Mouse (Mus musculus) neural tube, embryonic 13.5 days (tissue): Measurements from ENCODE around the gene Hcfc1. TPM values are rescaled to one million over a fixed set of nuclear protein-coding genes. Genes with fewer than 3 reads are reported as not detected.

Source experiments
- ATAC-seq: fragments of 200-750 bp; cut with Nextera tagmentation; 2 replicates; pipeline ENCODE4 v1.8.0; 2017; ENCODE audit warnings: low read depth, mild to moderate bottlenecking, moderate TSS enrichment, moderate library complexity
- H3K27ac ChIP-seq: fragments of 300-500 bp; sonication (generic); replicated peaks from 2 replicates; pipeline ENCODE4 v1.5.1; 2015; ENCODE audit warnings: moderate library complexity, mild to moderate bottlenecking, inconsistent platforms
- H3K27me3 ChIP-seq: fragments of 300-500 bp; sonication (generic); 2 replicates; pipeline ENCODE4 v1.6.1; 2015; ENCODE audit warnings: mild to moderate bottlenecking, inconsistent platforms
- H3K36me3 ChIP-seq: fragments of 300-500 bp; sonication (generic); 2 replicates; pipeline ENCODE4 v1.6.1; 2015; ENCODE audit warnings: mild to moderate bottlenecking, inconsistent platforms
- H3K4me1 ChIP-seq: fragments of 300-500 bp; sonication (generic); replicated peaks from 2 replicates; pipeline ENCODE4 v1.6.1; 2015; ENCODE audit warnings: inconsistent platforms
- H3K4me2 ChIP-seq: fragments of 300-500 bp; sonication (generic); 2 replicates; pipeline ENCODE4 v1.6.1; 2015; ENCODE audit warnings: inconsistent platforms, mild to moderate bottlenecking, moderate library complexity
- H3K4me3 ChIP-seq: fragments of 300-500 bp; sonication (generic); 2 replicates; pipeline ENCODE4 v1.5.1; 2015; ENCODE audit warnings: mild to moderate bottlenecking, inconsistent platforms
- H3K9ac ChIP-seq: fragments of 300-500 bp; sonication (generic); 2 replicates; pipeline ENCODE4 v1.6.1; 2015; ENCODE audit warnings: moderate library complexity, mild to moderate bottlenecking, inconsistent platforms
- H3K9me3 ChIP-seq: fragments of 300-500 bp; sonication (generic); 2 replicates; pipeline ENCODE4 v1.6.1; 2016; ENCODE audit warnings: inconsistent platforms
- WGBS: fragments of 180-500 bp; shearing (Covaris S2); methylation state at CpG from one replicate; pipeline ENCODE4 v1.1.7; 2015; 5-methylcytosine and 5-hydroxymethylcytosine counted together
- polyA plus RNA-seq: library from polyadenylated mRNA; unstranded; fragments of >200 nt; fragmentation: Nextera tagmentation; extraction: Ambion mirVana; gene quantifications from 2 replicates; pipeline ENCODE4 v1.2.1, GENCODE M21; 2015

Hcfc1 gene
- polyA plus RNA-seq, 1 experiment from 2014 or later = 48.9 TPM

DNA sequence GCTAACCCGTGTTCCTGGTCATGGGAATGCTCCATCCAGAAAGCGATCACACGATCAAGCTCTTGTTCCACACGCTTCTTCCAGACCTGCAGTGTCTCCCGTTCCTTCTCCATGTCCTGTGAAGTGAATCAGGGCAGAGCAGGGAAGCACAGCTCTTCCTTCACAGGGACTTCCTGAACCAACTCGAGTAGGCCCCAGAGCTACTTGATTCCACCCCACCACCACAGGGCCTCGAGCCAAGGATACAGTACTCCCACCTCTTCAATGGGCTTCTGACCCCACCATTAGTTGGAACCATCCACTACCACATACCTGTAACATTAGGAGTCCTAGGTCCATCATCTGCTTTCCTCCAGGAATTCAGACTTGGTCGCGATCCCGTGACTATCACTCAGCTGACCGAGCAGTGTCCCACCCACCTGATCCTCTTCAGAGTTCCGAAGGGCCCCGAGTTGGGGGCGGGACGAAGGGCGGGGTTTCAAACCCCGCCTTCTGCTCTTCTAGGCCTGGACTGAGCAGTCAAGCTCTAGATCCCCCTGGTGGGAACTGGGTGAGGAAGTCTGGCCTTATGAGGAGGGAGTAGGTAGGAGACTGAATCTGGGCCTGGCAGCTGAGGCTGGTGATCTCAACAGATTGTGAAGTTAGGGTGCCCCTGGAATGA, 35.6 kb downstream of the Hcfc1 start, which contains the start of gene Renbp:
Gene Renbp (minus strand): TSS at position 449 of the 661 bp plus-strand sequence.
- 0 out of 2 replicates have a peak, but pooled peaks have one; percentile 47 for ATAC-seq
- Histone ChIP-seq H3K9me3 (no peaks in the 10 kb centered on the region), H3K36me3 (no peaks in the 10 kb centered on the region), H3K27ac (no peak within 1 kb of the TSS), H3K9ac (no peak within 1 kb of the TSS), H3K4me2 (0 out of 2 replicates have a peak within 1 kb of the TSS, but pooled peaks have one; percentile 16), H3K4me1 (no peaks in the 10 kb centered on the region), H3K27me3 (no peaks in the 10 kb centered on the region), H3K4me3 (peak within 1 kb of the TSS; percentile 13)
- WGBS = 43% methylated on average over 17 of the region's 17 CpGs

DNA sequence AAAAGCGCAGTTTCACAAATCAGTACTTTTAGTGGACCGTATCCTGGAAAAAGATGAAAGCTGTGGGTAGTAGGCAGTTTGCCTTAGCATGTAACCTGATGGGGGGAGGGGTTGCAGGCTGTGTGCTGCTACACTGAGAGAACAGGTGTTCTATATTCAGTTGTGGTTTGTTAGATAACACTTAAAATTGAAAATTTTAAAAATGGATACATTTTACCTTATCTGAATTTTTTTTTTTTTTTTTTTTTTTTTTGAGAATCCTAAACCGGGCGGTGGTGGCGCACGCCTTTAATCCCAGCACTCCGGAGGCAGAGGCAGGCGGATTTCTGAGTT, 43.6 kb downstream of the Hcfc1 start:
- H3K9ac ChIP-seq = peak overlapping the region; percentile 70
- peaks cover 8% of the 10 kb centered on the region for H3K4me1 ChIP-seq
- peaks cover 3% of the 10 kb centered on the region; the same call in 1 of the 2 replicates for H3K36me3 ChIP-seq
- ATAC-seq = peak; percentile 9; the same call in 1 of the 2 replicates
- 79% methylated on average over 8 of the region's 8 CpGs for WGBS
- H3K27ac ChIP-seq = peak overlapping the region; percentile 83
- H3K4me2 ChIP-seq = peak overlapping the region; percentile 74
- no peaks in the 10 kb centered on the region for H3K27me3 ChIP-seq
- no peaks in the 10 kb centered on the region for H3K9me3 ChIP-seq
- peak overlapping the region; percentile 56 for H3K4me3 ChIP-seq

DNA sequence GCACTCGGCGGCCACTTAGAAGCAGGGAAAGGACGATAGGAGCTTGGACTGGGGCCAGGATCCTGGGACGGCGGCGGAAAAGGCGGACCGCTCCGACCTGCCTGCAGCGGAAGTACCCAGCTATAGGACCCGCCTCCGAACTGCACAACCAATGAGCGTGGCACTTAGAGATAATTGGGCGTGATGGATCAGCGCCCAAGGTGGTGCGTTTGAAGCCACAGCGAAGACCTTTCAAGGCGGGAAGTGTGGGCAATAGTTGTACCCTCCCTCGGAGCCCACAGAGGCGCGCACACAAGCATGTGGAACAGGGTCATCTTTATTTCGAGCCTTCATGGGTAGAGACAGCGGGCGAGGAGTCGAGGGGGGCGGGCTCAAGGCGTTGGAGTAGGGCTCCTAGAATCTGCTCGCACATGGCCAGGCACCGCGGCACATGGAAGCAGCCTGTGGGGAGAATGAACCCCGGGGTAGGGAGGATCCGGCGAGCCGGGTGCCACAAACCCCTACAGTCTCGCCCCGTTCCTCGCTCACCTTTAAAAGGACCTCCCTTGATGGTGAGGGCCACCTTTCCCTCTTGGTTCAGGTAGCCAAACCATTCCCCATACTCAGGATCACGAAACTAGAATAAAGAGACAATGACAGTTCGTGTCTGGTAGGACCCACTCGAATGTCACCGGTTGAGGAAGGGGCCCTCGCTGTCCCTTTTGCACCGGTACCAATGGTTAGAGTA, 44.2 kb downstream of the Hcfc1 start, which contains the start of the genes Arhgap4 and Naa10:
Gene Arhgap4 (minus strand): TSS at position 48 of the 727 bp plus-strand sequence.
Gene Naa10 (minus strand): TSS at position 122 of the 727 bp plus-strand sequence.
- ATAC-seq = peak; percentile 99
- 18% methylated on average over 43 of the region's 43 CpGs for WGBS
- Histone ChIP-seq H3K4me1 (peaks cover 8% of the 10 kb centered on the region), H3K9ac (peak within 1 kb of the TSS; percentile 76), H3K36me3 (peaks cover 8% of the 10 kb centered on the region; the same call in 1 of the 2 replicates), H3K27me3 (no peaks in the 10 kb centered on the region), H3K4me3 (peak within 1 kb of the TSS; percentile 56), H3K9me3 (no peaks in the 10 kb centered on the region), H3K27ac (peak within 1 kb of the TSS; percentile 83), H3K4me2 (peak within 1 kb of the TSS; percentile 74)

DNA sequence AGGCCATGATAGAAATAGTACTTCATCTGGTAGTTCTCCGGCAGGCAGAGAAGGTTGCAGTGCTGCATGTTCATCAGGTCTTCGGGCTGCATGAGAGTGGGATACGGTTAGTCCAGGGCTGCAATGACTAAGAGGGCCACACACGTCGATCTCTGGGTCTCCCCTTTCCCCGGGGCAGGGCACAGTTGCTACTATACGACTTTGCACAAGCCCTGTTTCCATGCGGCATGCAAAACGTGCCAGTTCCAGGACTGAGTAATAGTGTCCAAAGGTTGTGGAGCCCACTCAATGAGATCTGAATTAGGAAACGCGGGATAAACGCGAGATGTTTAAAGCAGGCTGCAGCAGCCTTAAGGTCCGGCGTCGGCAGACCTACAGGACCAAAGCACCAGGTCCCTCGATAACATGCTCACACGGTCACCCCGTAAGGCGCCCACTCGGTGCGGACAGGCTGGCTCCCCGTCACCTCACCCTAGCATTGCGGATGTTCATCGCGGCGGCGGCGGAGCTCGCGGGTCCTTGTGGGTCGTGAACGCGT, 44.8 kb downstream of the Hcfc1 start:
- WGBS = 16% methylated on average over 34 of the region's 34 CpGs
- ATAC-seq = peak; percentile 26

DNA sequence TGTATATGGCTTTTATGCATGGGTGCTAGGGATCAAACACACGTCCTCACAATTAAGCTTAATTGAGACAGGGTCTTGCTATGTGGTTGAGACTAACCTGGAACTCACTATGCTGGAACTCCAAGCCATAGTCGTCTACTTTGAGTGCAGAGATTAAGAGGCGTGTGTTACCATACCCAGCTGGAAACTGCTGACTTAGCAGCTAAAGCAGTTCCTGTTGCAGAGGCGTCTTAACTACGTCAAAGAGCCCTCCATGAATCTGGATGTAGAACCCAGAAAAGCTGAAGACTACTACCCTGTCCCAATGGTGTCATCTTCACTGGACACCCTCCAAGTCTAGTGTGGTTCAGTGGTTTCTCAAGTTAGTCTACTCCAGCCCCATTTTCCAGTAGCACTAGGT, 47.5 kb downstream of the Hcfc1 start:
- 82% methylated on average over 5 of the region's 5 CpGs for WGBS
- H3K9me3 ChIP-seq = no peaks in the 10 kb centered on the region
- no peaks in the 10 kb centered on the region for H3K27me3 ChIP-seq
- ATAC-seq = no peak
- H3K27ac ChIP-seq = no peak overlapping the region
- H3K9ac ChIP-seq = no peak overlapping the region
- H3K4me1 ChIP-seq = peaks cover 14% of the 10 kb centered on the region
- no peak overlapping the region for H3K4me2 ChIP-seq
- H3K36me3 ChIP-seq = peaks cover 9% of the 10 kb centered on the region; the same call in 1 of the 2 replicates
- no peak overlapping the region for H3K4me3 ChIP-seq

More for the DNA sequence above, 44.8 kb downstream of the Hcfc1 start:
- Histone ChIP-seq H3K27ac (peak overlapping the region; percentile 83), H3K9me3 (no peaks in the 10 kb centered on the region), H3K27me3 (no peaks in the 10 kb centered on the region), H3K4me3 (peak overlapping the region; percentile 56), H3K36me3 (peaks cover 9% of the 10 kb centered on the region; the same call in 1 of the 2 replicates), H3K9ac (peak overlapping the region; percentile 76), H3K4me2 (peak overlapping the region; percentile 74), H3K4me1 (peaks cover 8% of the 10 kb centered on the region)

DNA sequence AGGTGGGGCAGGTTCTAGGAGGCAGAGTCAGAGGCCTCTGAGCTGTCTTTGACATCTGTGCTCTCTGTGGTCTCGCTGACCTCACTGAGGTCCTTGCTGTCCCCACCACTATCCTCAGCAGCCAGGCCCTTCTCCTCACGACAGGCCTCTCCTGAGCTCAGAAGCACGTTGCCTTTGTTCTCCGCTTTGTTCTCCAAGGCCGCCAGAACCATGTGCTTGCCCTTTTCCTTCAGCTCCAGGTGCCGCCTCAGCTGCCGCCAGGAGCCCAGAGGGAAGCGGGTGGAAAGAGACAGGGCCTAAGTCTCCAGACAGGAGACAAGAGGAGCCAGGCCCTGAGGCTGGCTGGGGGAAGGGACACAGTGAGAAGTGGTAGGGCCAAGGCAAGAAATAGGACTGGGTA, 49.2 kb downstream of the Hcfc1 start:
- H3K36me3 ChIP-seq = peaks cover 9% of the 10 kb centered on the region; the same call in 1 of the 2 replicates
- H3K4me2 ChIP-seq = no peak overlapping the region
- H3K4me1 ChIP-seq = peaks cover 14% of the 10 kb centered on the region
- no peak overlapping the region for H3K27ac ChIP-seq
- no peak overlapping the region for H3K9ac ChIP-seq
- no peaks in the 10 kb centered on the region for H3K9me3 ChIP-seq
- ATAC-seq = no peak
- no peaks in the 10 kb centered on the region for H3K27me3 ChIP-seq
- WGBS = 83% methylated on average over 8 of the region's 8 CpGs
- no peak overlapping the region for H3K4me3 ChIP-seq

DNA sequence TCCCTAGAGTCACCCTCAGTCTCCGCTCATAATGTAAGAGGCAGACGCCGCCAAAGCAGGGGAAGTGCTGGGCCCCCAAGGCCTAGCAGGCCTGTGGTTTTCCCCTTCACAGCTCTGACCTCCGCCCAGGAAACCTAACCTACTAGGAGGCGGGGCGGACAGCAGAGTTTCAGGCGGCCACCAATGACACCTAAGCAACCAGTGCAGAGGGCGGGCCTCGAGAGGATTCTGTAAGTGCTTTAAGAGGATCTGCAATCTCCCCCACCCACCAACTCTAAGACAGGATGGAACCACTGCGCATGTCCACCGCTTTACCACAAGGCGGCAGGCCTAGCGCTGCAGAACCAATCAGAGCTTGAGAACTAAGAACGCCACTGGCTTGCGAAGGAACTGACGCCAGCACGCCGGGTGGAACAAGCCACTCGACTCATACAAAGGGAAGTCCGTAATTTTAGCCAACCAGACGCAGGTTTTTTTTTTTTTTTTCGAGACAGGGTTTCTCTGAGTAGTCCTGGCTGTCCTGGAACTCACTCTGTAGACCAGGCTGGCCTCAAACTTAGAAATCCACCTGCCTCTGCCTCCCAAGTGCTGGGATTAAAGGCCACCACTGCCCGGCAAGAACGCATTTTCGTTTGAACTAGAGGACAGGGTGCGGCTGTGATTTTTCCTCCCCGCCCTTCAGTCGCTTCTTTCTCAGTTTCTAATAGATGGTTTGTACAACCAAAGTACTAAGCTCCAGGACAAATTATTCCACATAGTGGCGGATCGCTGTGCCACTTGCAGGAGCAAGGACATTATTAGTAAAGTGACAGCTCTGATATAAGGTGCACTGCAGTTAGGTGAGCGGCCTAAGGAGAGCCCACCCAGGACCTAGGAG, 51.1 kb downstream of the Hcfc1 start:
- 25% methylated on average over 31 of the region's 31 CpGs for WGBS
- H3K36me3 ChIP-seq = peaks cover 9% of the 10 kb centered on the region; the same call in 1 of the 2 replicates
- H3K9me3 ChIP-seq = no peaks in the 10 kb centered on the region
- H3K4me2 ChIP-seq = peak overlapping the region; percentile 48
- H3K27ac ChIP-seq = peak overlapping the region; percentile 83
- peak overlapping the region; percentile 22 for H3K4me3 ChIP-seq
- peaks cover 6% of the 10 kb centered on the region for H3K4me1 ChIP-seq
- no peaks in the 10 kb centered on the region for H3K27me3 ChIP-seq
- peak; percentile 96 for ATAC-seq
- peak overlapping the region; percentile 53 for H3K9ac ChIP-seq

DNA sequence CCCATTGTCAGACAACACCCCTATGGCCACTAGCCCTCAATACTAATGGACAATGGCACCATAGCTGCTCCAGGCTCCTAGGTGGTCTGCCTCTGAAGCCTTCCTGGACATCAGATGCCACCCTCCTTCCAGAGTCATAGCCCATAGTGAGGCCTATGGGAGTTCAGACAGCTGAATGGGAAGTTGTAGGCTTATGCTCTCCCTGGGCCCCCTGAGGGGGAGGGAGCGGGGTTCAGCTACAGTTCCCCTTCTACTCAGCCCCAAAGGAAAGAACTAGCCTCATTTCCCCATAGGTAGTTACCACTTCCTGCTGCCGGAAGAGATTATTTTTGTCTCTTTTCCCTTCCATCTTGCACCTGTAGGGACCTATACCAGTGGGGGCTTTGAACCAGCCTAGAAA, 54.6 kb downstream of the Hcfc1 start:
- Histone ChIP-seq H3K9ac (no peak overlapping the region), H3K4me2 (no peak overlapping the region), H3K27ac (no peak overlapping the region), H3K27me3 (no peaks in the 10 kb centered on the region), H3K4me1 (peaks cover 6% of the 10 kb centered on the region), H3K4me3 (no peak overlapping the region), H3K36me3 (no peaks in the 10 kb centered on the region), H3K9me3 (no peaks in the 10 kb centered on the region)
- 79% methylated on average over 2 of the region's 2 CpGs for WGBS
- no peak for ATAC-seq

DNA sequence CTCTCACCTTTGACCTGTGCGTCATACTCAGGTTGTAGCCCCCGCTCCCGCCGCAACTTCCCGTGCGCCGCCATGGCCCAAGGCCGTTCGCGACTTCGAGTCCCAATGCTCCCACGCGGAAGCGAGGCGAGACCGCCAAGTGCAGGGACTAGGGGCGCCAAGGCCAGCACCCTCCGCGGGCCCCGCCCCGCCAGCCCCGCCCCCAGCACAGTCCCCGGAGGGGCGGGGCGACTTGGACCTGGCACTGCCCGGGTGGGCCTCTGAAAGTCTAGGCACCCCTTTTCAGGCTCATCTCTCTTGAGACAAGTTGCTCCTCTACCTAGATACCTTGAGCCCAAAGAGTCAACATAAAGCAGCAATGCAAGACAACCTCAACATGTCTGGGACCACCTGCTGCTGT, 55.0 kb downstream of the Hcfc1 start:
- H3K4me2 ChIP-seq = peak overlapping the region; percentile 42
- H3K36me3 ChIP-seq = no peaks in the 10 kb centered on the region
- ATAC-seq = no peak
- no peak overlapping the region for H3K9ac ChIP-seq
- no peaks in the 10 kb centered on the region for H3K9me3 ChIP-seq
- 26% methylated on average over 23 of the region's 26 CpGs for WGBS
- H3K4me3 ChIP-seq = peak overlapping the region; percentile 10; the same call in 1 of the 2 replicates
- no peak overlapping the region for H3K27ac ChIP-seq
- peaks cover 6% of the 10 kb centered on the region for H3K4me1 ChIP-seq
- no peaks in the 10 kb centered on the region for H3K27me3 ChIP-seq

DNA sequence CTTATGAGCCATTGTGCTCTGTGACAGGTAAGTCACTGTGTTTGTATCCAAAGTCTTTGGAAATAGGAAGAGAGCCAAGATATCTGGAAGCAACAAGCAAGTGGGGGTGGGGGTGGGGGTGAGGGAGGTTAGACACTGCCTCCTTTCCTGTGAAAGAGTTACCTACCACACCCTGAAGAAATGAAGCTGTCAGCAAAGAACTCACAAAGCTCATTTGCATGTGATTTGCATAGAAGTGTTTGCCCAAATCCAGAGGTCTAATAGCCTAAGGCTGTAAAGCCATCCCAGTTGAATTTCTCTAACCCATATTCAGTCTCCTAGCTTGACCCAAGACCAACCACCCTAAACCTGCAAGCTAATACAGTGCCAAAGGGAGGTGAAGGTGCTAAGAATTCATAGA, 55.7 kb downstream of the Hcfc1 start:
- Histone ChIP-seq H3K36me3 (no peaks in the 10 kb centered on the region), H3K27me3 (no peaks in the 10 kb centered on the region), H3K4me2 (no peak overlapping the region; the same call in 1 of the 2 replicates), H3K4me1 (peaks cover 2% of the 10 kb centered on the region), H3K4me3 (no peak overlapping the region), H3K9ac (no peak overlapping the region), H3K27ac (no peak overlapping the region), H3K9me3 (no peaks in the 10 kb centered on the region)
- no peak for ATAC-seq

DNA sequence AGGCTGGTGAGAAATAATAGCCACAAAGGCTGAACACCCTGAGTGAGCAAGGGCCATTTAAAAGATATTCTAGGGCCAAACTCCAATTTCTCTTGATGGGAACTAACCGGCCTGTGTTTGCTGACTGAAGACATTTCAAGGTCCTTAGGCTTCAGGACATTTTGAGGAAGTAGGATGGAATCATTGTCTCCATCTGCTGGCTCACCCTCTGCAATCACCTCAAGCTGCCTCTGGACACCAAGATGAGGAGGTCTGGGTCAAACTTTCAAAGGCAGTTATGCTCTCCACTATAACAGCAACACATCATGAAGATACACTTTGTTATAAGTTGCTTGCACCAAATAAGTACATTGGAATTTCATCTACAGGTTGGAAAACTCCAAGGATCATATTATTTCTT, 56.1 kb downstream of the Hcfc1 start:
- H3K27ac ChIP-seq = no peak overlapping the region
- no peak overlapping the region for H3K4me2 ChIP-seq
- H3K4me3 ChIP-seq = no peak overlapping the region
- H3K36me3 ChIP-seq = no peaks in the 10 kb centered on the region
- H3K4me1 ChIP-seq = no peaks in the 10 kb centered on the region
- no peaks in the 10 kb centered on the region for H3K9me3 ChIP-seq
- no peak for ATAC-seq
- H3K9ac ChIP-seq = no peak overlapping the region
- no peaks in the 10 kb centered on the region for H3K27me3 ChIP-seq
- WGBS = 85% methylated on average over 1 of the region's 1 CpGs
